Mouse (Mus musculus) erythroblast, adult 5-6 weeks (primary cell): Measurements from ENCODE around the gene Gm20547. TPM values are rescaled to one million over a fixed set of nuclear protein-coding genes. Genes with fewer than 3 reads are reported as not detected.
"Not testable (repeated sequence)": the region's sequence is repeated elsewhere in the genome, so short reads cannot be mapped to it uniquely, and the experiment has no call there.

Experiments used
- ATAC-seq: replicated peaks from 2 replicates; pipeline ENCODE4 v1.8.0; 2016; ENCODE audit warnings: moderate number of reproducible peaks, mild to moderate bottlenecking, moderate TSS enrichment, inconsistent platforms; ENCODE audit not compliant: poor library complexity, low FRiP score, severe bottlenecking
- total RNA-seq, 2 experiments: library from RNA; stranded (forward) in 1 of 2; stranded (reverse) in 1 of 2; fragments of 150-400 nt in 1 of 2; fragments of 200-764, 138-1000 nt in 1 of 2; gene quantifications; 2 replicates each; pipeline versions ENCODE4 v1.2.3 to v1.2.4; 2015 to 2017; ENCODE audit warnings: low replicate concordance in 2 of 2

Gene Gm20547
- total RNA-seq, 2 experiments from 2014 or later, result not detected

DNA sequence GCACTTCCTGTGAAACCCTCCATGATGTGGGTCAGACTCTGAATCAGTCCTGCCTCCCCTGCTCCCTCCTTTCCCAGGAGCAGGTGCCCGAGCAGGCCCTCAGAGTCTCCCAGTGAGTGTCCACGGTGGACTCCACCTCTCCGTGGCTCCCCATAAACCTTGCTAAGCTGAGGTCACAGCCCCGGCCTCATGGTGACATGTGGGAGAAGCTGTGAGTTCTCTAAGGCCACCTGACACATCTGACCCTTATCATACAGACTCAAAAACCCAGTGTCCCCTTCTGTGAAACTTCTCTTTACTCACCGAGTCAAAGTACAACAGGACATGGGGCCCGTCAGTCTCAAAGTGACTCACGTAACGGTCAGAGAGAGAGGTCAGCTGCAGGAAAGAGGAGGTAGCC is 71.0 kb downstream of the Gm20547 start:
- not testable (repeated sequence) for ATAC-seq

DNA sequence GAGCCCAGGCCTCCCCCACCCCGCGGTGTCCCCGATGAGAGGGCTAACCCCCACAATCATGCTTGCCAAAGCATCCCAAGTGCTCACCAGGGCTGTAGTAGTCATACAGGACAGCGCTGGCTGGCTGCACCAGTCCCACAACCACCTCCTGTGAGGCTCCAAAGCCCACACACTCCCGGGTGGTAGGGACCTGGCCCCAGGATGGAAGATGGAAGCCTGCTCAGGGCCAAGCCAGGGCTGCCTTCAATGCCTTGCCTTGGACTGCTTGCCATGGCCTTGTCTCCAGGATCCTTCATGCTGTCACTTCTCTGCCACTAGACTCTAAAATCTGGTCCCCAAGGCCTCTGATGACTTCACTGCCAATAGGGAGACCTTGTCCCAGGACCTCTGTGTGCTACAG is 71.4 kb downstream of the Gm20547 start:
- not testable (repeated sequence) for ATAC-seq

DNA sequence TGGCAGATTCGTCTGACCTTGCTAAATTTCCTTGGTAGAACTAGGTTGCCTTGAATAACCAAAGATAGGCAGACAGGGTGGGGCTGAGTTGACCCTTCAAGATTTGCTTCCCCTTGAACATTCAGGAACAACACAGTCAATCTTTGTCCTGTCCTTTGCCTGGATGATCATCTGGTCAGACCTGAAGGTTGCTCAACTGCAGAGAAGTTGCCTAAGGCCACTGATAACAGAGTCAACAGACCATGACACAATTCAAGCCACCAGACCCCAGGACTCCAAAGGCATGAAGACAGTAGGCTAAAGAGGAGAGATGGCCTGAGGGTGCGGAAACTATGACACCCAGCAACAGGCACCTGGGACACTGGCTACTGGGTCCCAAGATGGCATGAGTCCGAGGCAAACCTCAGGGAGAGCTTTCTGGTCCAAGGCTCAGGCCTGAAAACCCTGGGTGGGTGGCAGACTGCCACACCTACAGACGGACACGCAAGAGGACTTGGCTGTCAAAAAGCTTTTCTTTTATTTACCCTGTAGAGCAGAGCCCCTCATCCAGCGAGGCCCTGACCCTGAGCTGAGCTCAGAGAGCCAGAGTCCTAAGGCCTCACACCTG is 73.1 kb downstream of the Gm20547 start:
- no peak for ATAC-seq

DNA sequence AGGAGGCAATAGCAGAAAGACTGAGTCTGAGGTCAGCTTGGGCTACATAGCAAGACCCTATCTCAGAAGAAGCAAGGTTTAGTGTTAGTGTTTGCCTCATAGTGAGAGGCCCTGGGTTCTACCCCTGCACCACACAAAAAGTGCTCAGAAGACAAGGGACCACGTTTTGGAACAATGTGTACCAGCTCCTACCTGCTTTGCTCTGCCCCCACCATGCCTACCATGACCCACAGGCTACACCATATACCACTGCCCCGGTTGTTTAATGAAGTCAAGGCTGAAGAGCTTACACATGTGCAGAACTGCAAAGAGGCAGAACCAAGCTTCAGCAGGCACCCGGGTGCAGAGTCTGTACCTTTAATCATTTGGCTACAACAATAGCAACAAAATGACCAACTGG is 74.7 kb downstream of the Gm20547 start:
- no peak for ATAC-seq

Other genes starting within 250 kb of the Gm20547 start
Only the 30 nearest of the 37 such genes appear.
- gene Tnxb, start 211.5 kb downstream of the Gm20547 start, total RNA-seq (2015; ENCODE audit: low replicate concordance), result not detected in 2 replicates
- gene Tnxb, start 211.5 kb downstream of the Gm20547 start, total RNA-seq (2017; ENCODE audit: low replicate concordance), result not detected in 2 replicates
- 0.38 and 0.84 TPM in 2 replicates for gene C4b, start 138.2 kb downstream of the Gm20547 start, total RNA-seq (2015; ENCODE audit: low replicate concordance)
- not detected in 2 replicates for gene C4b, start 138.2 kb downstream of the Gm20547 start, total RNA-seq (2017; ENCODE audit: low replicate concordance)
- not detected in 2 replicates for gene Cyp21a1, start 77.5 kb downstream of the Gm20547 start, total RNA-seq (2015; ENCODE audit: low replicate concordance)
- gene Cyp21a1, start 77.5 kb downstream of the Gm20547 start, total RNA-seq (2017; ENCODE audit: low replicate concordance), result not detected in 2 replicates
- 8.3 and 8.6 TPM in 2 replicates for gene Stk19, start 45.1 kb downstream of the Gm20547 start, total RNA-seq (2015; ENCODE audit: low replicate concordance)
- 5.9 TPM in 2 replicates for gene Stk19, start 45.1 kb downstream of the Gm20547 start, total RNA-seq (2017; ENCODE audit: low replicate concordance)
- 6.5 and 6.9 TPM in 2 replicates for gene Dxo, start 45.0 kb downstream of the Gm20547 start, total RNA-seq (2015; ENCODE audit: low replicate concordance)
- 3.5 and 19.9 TPM in 2 replicates for gene Dxo, start 45.0 kb downstream of the Gm20547 start, total RNA-seq (2017; ENCODE audit: low replicate concordance)
- 4.8 and 9.8 TPM in 2 replicates for gene Skiv2l, start 31.8 kb downstream of the Gm20547 start, total RNA-seq (2015; ENCODE audit: low replicate concordance)
- 16.0 and 20.4 TPM in 2 replicates for gene Skiv2l, start 31.8 kb downstream of the Gm20547 start, total RNA-seq (2017; ENCODE audit: low replicate concordance)
- gene Nelfe, start 31.7 kb downstream of the Gm20547 start, total RNA-seq (2015; ENCODE audit: low replicate concordance), result 23.0 and 30.0 TPM in 2 replicates
- 16.3 and 19.7 TPM in 2 replicates for gene Nelfe, start 31.7 kb downstream of the Gm20547 start, total RNA-seq (2017; ENCODE audit: low replicate concordance)
- gene Cfb, start 19.5 kb downstream of the Gm20547 start, total RNA-seq (2015; ENCODE audit: low replicate concordance), result not detected in 2 replicates
- gene Cfb, start 19.5 kb downstream of the Gm20547 start, total RNA-seq (2017; ENCODE audit: low replicate concordance), result 0.43 and 0.56 TPM in 2 replicates
- 0.38 and 0.42 TPM in 2 replicates for gene Zbtb12, start 2.6 kb downstream of the Gm20547 start, total RNA-seq (2015; ENCODE audit: low replicate concordance)
- 0.98 TPM in 1 of 2 replicates, not detected in the other for gene Zbtb12, start 2.6 kb downstream of the Gm20547 start, total RNA-seq (2017; ENCODE audit: low replicate concordance)
- 3.6 TPM in 1 of 2 replicates, not detected in the other for gene C2, start 16.2 kb upstream of the Gm20547 start, total RNA-seq (2015; ENCODE audit: low replicate concordance)
- 0.98 TPM in 1 of 2 replicates, not detected in the other for gene C2, start 16.2 kb upstream of the Gm20547 start, total RNA-seq (2017; ENCODE audit: low replicate concordance)
- 18.8 and 19.9 TPM in 2 replicates for gene Ehmt2, start 16.4 kb upstream of the Gm20547 start, total RNA-seq (2015; ENCODE audit: low replicate concordance)
- 18.8 and 22.0 TPM in 2 replicates for gene Ehmt2, start 16.4 kb upstream of the Gm20547 start, total RNA-seq (2017; ENCODE audit: low replicate concordance)
- not detected in 2 replicates for gene Slc44a4, start 32.4 kb upstream of the Gm20547 start, total RNA-seq (2015; ENCODE audit: low replicate concordance)
- not detected in 2 replicates for gene Slc44a4, start 32.4 kb upstream of the Gm20547 start, total RNA-seq (2017; ENCODE audit: low replicate concordance)
- 12.3 and 12.9 TPM in 2 replicates for gene Neu1, start 49.2 kb upstream of the Gm20547 start, total RNA-seq (2015; ENCODE audit: low replicate concordance)
- 7.0 and 8.7 TPM in 2 replicates for gene Neu1, start 49.2 kb upstream of the Gm20547 start, total RNA-seq (2017; ENCODE audit: low replicate concordance)
- 4.0 and 7.3 TPM in 2 replicates for gene Hspa1b, start 77.2 kb upstream of the Gm20547 start, total RNA-seq (2015; ENCODE audit: low replicate concordance)
- 4.3 and 7.9 TPM in 2 replicates for gene Hspa1b, start 77.2 kb upstream of the Gm20547 start, total RNA-seq (2017; ENCODE audit: low replicate concordance)
- not detected in 2 replicates for gene Gm20481, start 87.9 kb upstream of the Gm20547 start, total RNA-seq (2015; ENCODE audit: low replicate concordance)
- gene Gm20481, start 87.9 kb upstream of the Gm20547 start, total RNA-seq (2017; ENCODE audit: low replicate concordance), result not detected in 2 replicates
- gene Hspa1a, start 90.1 kb upstream of the Gm20547 start, total RNA-seq (2015; ENCODE audit: low replicate concordance), result 1.5 and 2.9 TPM in 2 replicates
- 5.0 and 5.4 TPM in 2 replicates for gene Hspa1a, start 90.1 kb upstream of the Gm20547 start, total RNA-seq (2017; ENCODE audit: low replicate concordance)
- gene Hspa1l, start 90.7 kb upstream of the Gm20547 start, total RNA-seq (2015; ENCODE audit: low replicate concordance), result not detected in 2 replicates
- gene Hspa1l, start 90.7 kb upstream of the Gm20547 start, total RNA-seq (2017; ENCODE audit: low replicate concordance), result not detected in 2 replicates
- gene Lsm2, start 99.8 kb upstream of the Gm20547 start, total RNA-seq (2015; ENCODE audit: low replicate concordance), result 46.8 and 50.3 TPM in 2 replicates
- gene Lsm2, start 99.8 kb upstream of the Gm20547 start, total RNA-seq (2017; ENCODE audit: low replicate concordance), result 11.2 and 16.7 TPM in 2 replicates
- gene Vars, start 118.9 kb upstream of the Gm20547 start, total RNA-seq (2015; ENCODE audit: low replicate concordance), result 24.4 and 33.4 TPM in 2 replicates
- gene Vars, start 118.9 kb upstream of the Gm20547 start, total RNA-seq (2017; ENCODE audit: low replicate concordance), result 37.4 and 45.0 TPM in 2 replicates
- gene Vwa7, start 134.5 kb upstream of the Gm20547 start, total RNA-seq (2015; ENCODE audit: low replicate concordance), result not detected in 2 replicates
- not detected in 2 replicates for gene Vwa7, start 134.5 kb upstream of the Gm20547 start, total RNA-seq (2017; ENCODE audit: low replicate concordance)
- gene Sapcd1, start 146.0 kb upstream of the Gm20547 start, total RNA-seq (2015; ENCODE audit: low replicate concordance), result 2.3 TPM in 1 of 2 replicates, not detected in the other
- gene Sapcd1, start 146.0 kb upstream of the Gm20547 start, total RNA-seq (2017; ENCODE audit: low replicate concordance), result not detected in 2 replicates
- gene Msh5, start 164.7 kb upstream of the Gm20547 start, total RNA-seq (2015; ENCODE audit: low replicate concordance), result 0.38 and 1.5 TPM in 2 replicates
- gene Msh5, start 164.7 kb upstream of the Gm20547 start, total RNA-seq (2017; ENCODE audit: low replicate concordance), result 5.7 and 8.8 TPM in 2 replicates
- 74.6 and 85.9 TPM in 2 replicates for gene Clic1, start 167.9 kb upstream of the Gm20547 start, total RNA-seq (2015; ENCODE audit: low replicate concordance)
- 66.9 and 68.8 TPM in 2 replicates for gene Clic1, start 167.9 kb upstream of the Gm20547 start, total RNA-seq (2017; ENCODE audit: low replicate concordance)
- 1.0 and 1.7 TPM in 2 replicates for gene Ddah2, start 177.0 kb upstream of the Gm20547 start, total RNA-seq (2015; ENCODE audit: low replicate concordance)
- gene Ddah2, start 177.0 kb upstream of the Gm20547 start, total RNA-seq (2017; ENCODE audit: low replicate concordance), result 2.2 TPM in 1 of 2 replicates, not detected in the other
- not detected in 2 replicates for gene Ly6g6c, start 183.3 kb upstream of the Gm20547 start, total RNA-seq (2015; ENCODE audit: low replicate concordance)
- not detected in 2 replicates for gene Ly6g6c, start 183.3 kb upstream of the Gm20547 start, total RNA-seq (2017; ENCODE audit: low replicate concordance)
- 0.42 TPM in 1 of 2 replicates, not detected in the other for gene Mpig6b, start 184.1 kb upstream of the Gm20547 start, total RNA-seq (2015; ENCODE audit: low replicate concordance)
- not detected in 2 replicates for gene Mpig6b, start 184.1 kb upstream of the Gm20547 start, total RNA-seq (2017; ENCODE audit: low replicate concordance)
- gene Ly6g6e, start 194.9 kb upstream of the Gm20547 start, total RNA-seq (2015; ENCODE audit: low replicate concordance), result not detected in 2 replicates
- gene Ly6g6e, start 194.9 kb upstream of the Gm20547 start, total RNA-seq (2017; ENCODE audit: low replicate concordance), result not detected in 2 replicates
- gene Ly6g6d, start 196.0 kb upstream of the Gm20547 start, total RNA-seq (2015; ENCODE audit: low replicate concordance), result not detected in 2 replicates
- gene Ly6g6d, start 196.0 kb upstream of the Gm20547 start, total RNA-seq (2017; ENCODE audit: low replicate concordance), result 1.4 TPM in 1 of 2 replicates, not detected in the other
- gene Ly6g6f, start 203.6 kb upstream of the Gm20547 start, total RNA-seq (2015; ENCODE audit: low replicate concordance), result not detected in 2 replicates
- not detected in 2 replicates for gene Ly6g6f, start 203.6 kb upstream of the Gm20547 start, total RNA-seq (2017; ENCODE audit: low replicate concordance)
- gene Abhd16a, start 207.2 kb upstream of the Gm20547 start, total RNA-seq (2015; ENCODE audit: low replicate concordance), result 28.1 and 36.8 TPM in 2 replicates
- gene Abhd16a, start 207.2 kb upstream of the Gm20547 start, total RNA-seq (2017; ENCODE audit: low replicate concordance), result 33.3 and 63.0 TPM in 2 replicates